Mouse (Mus musculus): Measurements from ENCODE around the gene Klhl6.
"Not testable (repeated sequence)": the region's sequence is repeated elsewhere in the genome, so short reads cannot be mapped to it uniquely, and the experiment has no call there.

Gene Klhl6

DNA sequence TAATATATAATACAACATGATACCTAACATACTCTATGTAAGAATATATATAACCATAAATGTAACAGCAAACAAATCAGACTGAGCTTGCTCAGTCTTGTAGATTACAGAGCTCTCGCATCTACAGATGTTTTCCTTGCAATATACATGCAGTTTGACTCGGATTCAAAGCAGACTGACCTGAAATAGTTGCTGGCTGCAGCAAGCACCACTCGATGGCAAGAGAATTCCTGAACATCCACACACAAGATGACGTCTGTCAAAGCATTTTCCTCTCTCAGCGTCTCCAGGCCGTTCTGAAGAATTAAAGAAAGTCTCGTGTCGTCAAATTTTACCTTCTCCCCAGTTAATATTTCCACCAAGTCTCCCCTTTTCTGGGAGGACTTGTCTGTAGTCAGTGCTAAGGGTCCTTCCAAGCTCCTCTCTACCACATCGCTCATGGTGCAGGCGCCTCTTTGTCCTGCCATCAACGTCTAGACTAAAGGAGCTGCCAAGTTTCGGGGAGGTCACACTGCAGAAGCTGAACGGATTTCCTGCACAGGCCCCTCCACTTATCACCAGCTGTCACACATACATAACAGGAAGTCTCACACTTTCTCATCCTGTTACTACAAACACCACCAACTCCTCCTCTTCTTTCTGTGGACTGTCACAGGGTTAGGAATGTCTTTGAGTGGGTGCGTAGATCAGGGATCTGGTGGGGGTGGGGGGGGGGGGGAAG lies at the start of gene Klhl6:
Klhl6 (minus strand) TSS at position 501 of the 721 bp plus-strand sequence.
- DNase-seq (ENCODE audit: low spot score): peak; percentile 80

- not testable (repeated sequence) for DNase-seq (ENCODE audit: low spot score)
Observed at GRCm38 (mm10) chr16:20027241-20027640, 44.4 kb upstream of the Klhl6 start.

DNA sequence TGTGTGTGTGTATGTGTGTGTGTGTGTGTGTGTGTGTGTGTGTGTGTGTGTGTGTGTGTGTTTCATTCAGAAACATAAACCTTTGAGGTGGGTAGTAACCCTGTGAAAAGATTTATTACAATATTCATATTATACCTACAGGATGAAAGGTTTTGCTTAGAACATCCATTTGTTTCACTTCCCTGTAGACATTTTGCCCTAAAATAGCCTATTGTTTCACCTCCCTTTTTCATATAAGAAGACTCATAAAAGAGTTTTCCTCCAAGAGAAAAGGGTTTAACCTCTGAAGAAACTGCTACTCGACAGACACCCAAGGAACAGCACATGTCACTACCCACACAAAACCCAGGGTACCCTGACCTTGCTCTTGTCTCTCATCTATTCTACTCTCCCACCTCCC lies 40.0 kb upstream of the Klhl6 start:
- DNase-seq (ENCODE audit: low spot score): no peak

- no peak for DNase-seq (ENCODE audit: low spot score)
Observed at GRCm38 (mm10) chr16:20021848-20022247, 39.0 kb upstream of the Klhl6 start.

GRCm38 (mm10) chr16:20012647-20013046 lies 29.8 kb upstream of the Klhl6 start:
- no peak for DNase-seq (ENCODE audit: low spot score)

GRCm38 (mm10) chr16:20006066-20006465 lies 23.2 kb upstream of the Klhl6 start:
- DNase-seq (ENCODE audit: low spot score): peak; percentile 57

DNA sequence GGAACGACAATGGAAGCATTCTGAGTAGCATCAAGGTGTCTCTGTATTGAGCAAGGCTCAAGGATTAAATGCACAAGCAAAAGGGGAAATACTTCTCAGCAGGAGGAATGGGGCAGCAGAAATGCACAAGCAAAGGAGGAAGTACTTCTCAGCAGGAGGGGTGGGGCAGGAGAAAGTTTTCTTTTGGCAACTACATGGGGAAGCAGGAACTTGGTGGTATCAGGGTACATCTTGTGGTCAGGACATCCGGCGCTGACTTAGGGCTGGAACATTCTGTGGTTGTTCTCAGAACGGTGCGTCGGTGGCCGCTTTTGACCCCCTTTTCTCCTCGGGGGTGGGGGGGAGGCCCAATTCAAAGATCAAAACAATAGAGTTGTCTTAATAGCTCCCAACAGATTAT lies 17.4 kb upstream of the Klhl6 start:
- DNase-seq (ENCODE audit: low spot score): not testable (repeated sequence)

DNA sequence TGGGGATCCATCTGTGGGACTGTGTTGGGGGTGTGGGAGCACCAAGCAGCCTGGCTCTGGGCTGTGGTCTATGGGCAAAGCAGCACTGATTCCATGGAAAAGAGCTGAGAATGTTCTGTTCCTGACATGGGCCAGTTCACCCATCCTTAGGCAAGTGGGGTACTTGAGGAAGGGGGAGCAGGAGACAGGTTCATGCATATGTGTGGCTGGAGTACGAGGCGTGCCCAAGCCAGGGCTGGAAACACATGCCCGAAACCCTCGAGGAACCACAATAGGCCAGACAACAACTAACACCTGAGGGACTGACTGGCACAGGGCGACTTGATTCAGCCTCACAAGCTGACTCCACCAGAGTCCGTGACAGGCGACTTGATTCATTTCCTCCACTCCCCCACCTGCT lies 14.8 kb upstream of the Klhl6 start:
- no peak for DNase-seq (ENCODE audit: low spot score)

DNA sequence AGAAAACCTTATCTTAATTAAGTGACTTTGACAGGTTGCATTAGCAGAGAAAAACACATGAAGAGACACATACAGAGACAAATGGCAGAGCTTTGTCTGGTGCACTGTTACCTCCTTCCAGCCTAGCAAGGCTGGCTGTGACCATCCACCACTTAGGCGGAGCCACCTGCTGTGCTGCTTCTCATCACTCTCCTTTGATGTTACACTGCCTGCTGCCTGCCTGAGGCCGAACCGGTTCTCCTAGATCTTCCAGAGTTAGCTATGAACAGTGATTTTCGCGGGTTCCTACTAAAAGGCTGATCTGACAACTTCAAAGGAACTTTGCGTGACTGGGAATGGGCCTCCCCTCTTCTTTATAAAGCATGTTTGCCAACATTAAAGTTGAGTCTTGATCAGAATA lies 14.1 kb upstream of the Klhl6 start:
- not testable (repeated sequence) for DNase-seq (ENCODE audit: low spot score)

- DNase-seq (ENCODE audit: low spot score): no peak
Observed at GRCm38 (mm10) chr16:19995818-19996217, 13.0 kb upstream of the Klhl6 start.

GRCm38 (mm10) chr16:19993278-19993677 lies 10.4 kb upstream of the Klhl6 start:
- no peak for DNase-seq (ENCODE audit: low spot score)

DNA sequence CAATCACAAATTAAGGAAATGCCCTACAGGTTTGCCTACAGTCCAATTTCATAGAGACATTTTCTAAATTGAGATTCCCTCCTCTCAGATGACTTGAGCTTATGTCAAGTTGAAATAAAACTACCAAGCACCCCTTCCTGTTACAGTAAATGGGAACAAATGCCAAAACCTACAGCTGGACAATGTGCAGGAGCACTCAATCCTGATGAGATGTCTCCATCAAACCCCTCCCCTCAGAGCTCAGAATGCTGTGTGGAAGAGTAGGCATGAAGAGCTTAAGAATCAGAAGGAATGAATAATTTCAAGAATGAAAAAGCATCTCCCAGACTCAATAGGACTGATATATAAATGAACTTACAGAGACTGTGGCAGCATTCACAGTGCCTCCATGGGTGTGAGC lies 7.7 kb upstream of the Klhl6 start:
- DNase-seq (ENCODE audit: low spot score): no peak

DNA sequence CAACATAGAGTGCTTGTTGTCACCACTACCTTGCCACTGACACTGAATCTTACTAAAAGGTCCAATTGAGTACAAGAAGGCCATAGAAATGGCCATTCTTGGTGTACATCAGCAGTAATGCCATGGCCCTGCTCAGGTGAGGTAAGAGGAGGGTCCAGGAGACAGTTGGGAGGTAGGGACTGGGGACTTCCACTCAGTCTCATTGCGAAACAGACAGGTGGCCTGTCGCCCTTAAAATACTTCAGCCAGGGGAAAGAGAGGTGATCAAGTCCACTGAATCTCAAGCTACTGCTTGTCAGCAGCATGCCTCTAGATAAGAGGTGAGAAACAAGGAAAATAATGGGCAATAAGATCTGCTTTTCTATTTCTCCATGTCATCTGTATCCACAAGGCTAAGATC lies 4.8 kb upstream of the Klhl6 start:
- no peak for DNase-seq (ENCODE audit: low spot score)

GRCm38 (mm10) chr16:19984884-19985643 lies 2.2 kb upstream of the Klhl6 start:
- DNase-seq (ENCODE audit: low spot score): no peak

DNA sequence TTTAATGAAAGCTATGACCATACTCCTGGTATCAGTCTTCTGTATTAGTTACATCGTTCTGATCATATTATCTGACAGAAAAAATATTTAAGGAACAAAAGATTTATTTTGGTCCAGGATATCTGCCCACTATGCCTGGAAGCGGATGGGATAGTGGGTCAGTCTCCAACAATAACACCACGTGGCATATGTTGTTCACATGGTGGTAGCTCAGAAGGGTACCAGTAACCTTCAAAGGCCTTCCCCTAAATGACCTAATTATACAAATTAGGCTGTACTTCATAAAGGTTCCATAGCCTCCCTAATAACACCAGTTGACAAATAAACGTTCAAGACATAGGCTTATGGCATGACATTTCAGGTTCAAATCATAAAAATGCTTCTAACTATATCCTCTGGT lies 722 bp upstream of the Klhl6 start:
- no peak for DNase-seq (ENCODE audit: low spot score)

GRCm38 (mm10) chr16:19981684-19982083 lies 1.2 kb downstream of the Klhl6 start:
- no peak for DNase-seq (ENCODE audit: low spot score)

- DNase-seq (ENCODE audit: low spot score): no peak
Observed at GRCm38 (mm10) chr16:19981006-19981405, 1.8 kb downstream of the Klhl6 start.

DNA sequence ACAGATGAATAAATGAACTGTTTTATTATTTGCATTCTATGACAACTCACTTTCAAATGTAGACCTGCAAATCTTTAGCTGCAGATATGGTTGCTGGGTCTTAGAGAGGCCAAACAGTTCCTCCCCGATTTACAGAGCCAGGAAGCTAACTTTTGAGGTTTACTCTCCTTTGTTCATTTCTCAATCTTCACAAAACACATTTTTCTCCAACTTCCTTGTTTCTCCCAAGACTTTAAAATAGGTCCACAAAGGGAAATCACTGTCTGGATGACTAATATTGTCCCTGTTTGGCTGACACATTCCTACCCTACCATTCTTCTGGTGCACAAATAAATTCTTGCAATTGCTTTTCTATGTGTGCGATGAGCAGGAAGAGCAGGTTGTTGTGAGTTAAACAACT lies 3.1 kb downstream of the Klhl6 start:
- no peak for DNase-seq (ENCODE audit: low spot score)

GRCm38 (mm10) chr16:19977282-19977681 lies 5.6 kb downstream of the Klhl6 start:
- DNase-seq (ENCODE audit: low spot score): no peak

- no peak for DNase-seq (ENCODE audit: low spot score)
Observed at GRCm38 (mm10) chr16:19976825-19977224, 6.0 kb downstream of the Klhl6 start.

- DNase-seq (ENCODE audit: low spot score): no peak
Observed at GRCm38 (mm10) chr16:19975432-19975831, 7.4 kb downstream of the Klhl6 start.

GRCm38 (mm10) chr16:19973480-19973879 lies 9.4 kb downstream of the Klhl6 start:
- peak; percentile 24 for DNase-seq (ENCODE audit: low spot score)

GRCm38 (mm10) chr16:19972736-19973350 lies 10.0 kb downstream of the Klhl6 start:
- no peak for DNase-seq (ENCODE audit: low spot score)

Measured in lung, postnatal 25 days (tissue).